20 mouse cellular contexts compared by ENCODE assay signal in the genomic region with DNA sequence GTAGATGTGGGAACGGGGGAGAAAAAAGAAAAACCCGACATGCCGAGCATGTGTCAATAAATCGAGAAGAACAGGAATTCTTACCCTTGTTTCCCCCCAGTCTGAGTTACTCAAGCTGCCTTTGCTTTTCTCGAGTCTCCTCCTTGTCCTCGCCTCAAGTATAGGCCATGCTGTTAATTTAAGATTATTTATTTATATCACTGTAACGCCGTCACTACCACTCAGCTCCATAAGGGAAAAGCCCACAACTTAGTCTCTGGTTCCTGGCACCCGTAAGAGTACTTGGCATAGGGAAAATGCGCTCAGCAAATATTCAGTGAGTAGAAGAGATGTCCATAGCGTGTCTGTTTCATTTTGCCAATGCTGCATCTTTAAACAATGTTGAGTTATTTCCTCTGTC. TPM values are rescaled to one million over a fixed set of nuclear protein-coding genes. Genes with fewer than 3 reads are reported as not detected.
DNase-seq lines count a peak whose midpoint lies in the region; ATAC-seq and TF ChIP-seq lines count a peak whose summit lies in the region.
"Had no signal": no experiment of that assay in that cellular context is flagged by ENCODE, and none has a peak within 500 bp of the region (broad histone marks: within the 10 kb centered on the region; RNA-seq: fewer than 3 reads in every experiment).

No protein-coding gene starts in this region.

- no peaks in the 10 kb centered on the region for H3K27me3 ChIP-seq in forebrain, embryonic 15.5 days
- H3K27me3 ChIP-seq in forebrain, embryonic 10.5 days (ENCODE audit: poor library complexity, severe bottlenecking): no peaks in the 10 kb centered on the region
- H3K27me3 ChIP-seq in myocyte (ENCODE audit: control insufficient read depth, insufficient read depth, insufficient read length): no peaks in the 10 kb centered on the region
- H3K27me3 ChIP-seq: embryonic facial prominence, embryonic 12.5 days; intestine, embryonic 15.5 days; liver, embryonic 13.5 days; megakaryocyte, embryonic 14.5 days; midbrain, embryonic 13.5 days had no signal

- H3K79me2 ChIP-seq in myocyte (ENCODE audit: control insufficient read depth, insufficient read depth): peaks cover 14% of the 10 kb centered on the region

- no peak overlapping the region for H3ac ChIP-seq in myocyte (ENCODE audit: control insufficient read depth, insufficient read length)

- 0 out of 2 replicates have a peak, but pooled peaks cover 3% of the 10 kb centered on the region for H3K36me3 ChIP-seq in forebrain, embryonic 15.5 days
- H3K36me3 ChIP-seq in forebrain, embryonic 10.5 days (replicated peaks): peaks cover 83% of the 10 kb centered on the region
- no peaks in the 10 kb centered on the region for H3K36me3 ChIP-seq in myocyte (ENCODE audit: control insufficient read depth, insufficient read depth)
- H3K36me3 ChIP-seq: embryonic facial prominence, embryonic 12.5 days; heart, embryonic 10.5 days; intestine, embryonic 15.5 days; liver, embryonic 13.5 days had no signal

- H3K4me3 ChIP-seq in forebrain, embryonic 15.5 days: no peak overlapping the region
- H3K4me3 ChIP-seq in forebrain, embryonic 10.5 days: no peak overlapping the region
- H3K4me3 ChIP-seq in left cerebral cortex, adult 2 months: no peak overlapping the region
- H3K4me3 ChIP-seq in myocyte: no peak overlapping the region
- H3K4me3 ChIP-seq: embryonic facial prominence, embryonic 12.5 days; heart, embryonic 10.5 days; intestine, embryonic 15.5 days; liver, embryonic 13.5 days; megakaryocyte, embryonic 14.5 days; midbrain, embryonic 13.5 days had no signal

- peak; percentile 45 for ATAC-seq in forebrain, embryonic 15.5 days (replicated peaks)
- ATAC-seq: intestine, embryonic 15.5 days; midbrain, embryonic 13.5 days had no signal

- no peak for TF ChIP-seq POLR2A in brain, embryonic 14.5 days (IDR thresholded peaks at IDR 0.05; ENCODE audit: borderline replicate concordance, extremely low read depth, insufficient read depth, insufficient read length, poor library complexity, severe bottlenecking)
- no peak for TF ChIP-seq POLR2A in myocyte (IDR thresholded peaks at IDR 0.05; ENCODE audit: insufficient read length, low read depth)

- TF ChIP-seq CTCF in left cerebral cortex, adult 2 months (IDR thresholded peaks at IDR 0.05): no peak; the same call in 1 of the 2 replicates
- no peak for TF ChIP-seq CTCF in brain, embryonic 14.5 days (IDR thresholded peaks at IDR 0.05; ENCODE audit: borderline replicate concordance, extremely low read depth, insufficient read depth, insufficient read length)

- no peaks in the 10 kb centered on the region for H3K9me3 ChIP-seq in forebrain, embryonic 15.5 days
- no peaks in the 10 kb centered on the region for H3K9me3 ChIP-seq in forebrain, embryonic 10.5 days
- H3K9me3 ChIP-seq: embryonic facial prominence, embryonic 12.5 days; heart, embryonic 10.5 days; intestine, embryonic 15.5 days; liver, embryonic 13.5 days; midbrain, embryonic 13.5 days had no signal

- no peak for DNase-seq in forebrain, embryonic 10.5 days (ENCODE audit: extremely low spot score, low spot score)
- no peak for DNase-seq in left cerebral cortex, adult 2 months (ENCODE audit: extremely low spot score in 1 of 2, low spot score in 2 of 2)
- DNase-seq in left cerebral cortex, adult 11 months (ENCODE audit: low spot score): no peak
- peak; percentile 50 for DNase-seq in brain, embryonic 14.5 days (ENCODE audit: low read depth)
- DNase-seq in thymus, postnatal 4 days: no peak
- DNase-seq: adrenal gland, postnatal 36 days; kidney, adult 8-10 months; kidney, postnatal 14 days; liver, embryonic 13.5 days; lung, adult 2 months; lung, postnatal 14 days had no signal

- no peak overlapping the region for H3K9ac ChIP-seq in forebrain, embryonic 15.5 days (replicated peaks)
- H3K9ac ChIP-seq: embryonic facial prominence, embryonic 12.5 days; intestine, embryonic 15.5 days; liver, embryonic 13.5 days; midbrain, embryonic 13.5 days had no signal

- H3K27ac ChIP-seq in forebrain, embryonic 15.5 days (replicated peaks): peak overlapping the region; percentile 77
- H3K27ac ChIP-seq in forebrain, embryonic 10.5 days: no peak overlapping the region
- 0 out of 2 replicates have a peak overlapping the region, but pooled peaks have one; percentile 19 for H3K27ac ChIP-seq in left cerebral cortex, adult 2 months
- H3K27ac ChIP-seq: embryonic facial prominence, embryonic 12.5 days; heart, embryonic 10.5 days; intestine, embryonic 15.5 days; liver, embryonic 13.5 days; midbrain, embryonic 13.5 days; stomach, postnatal 0 days had no signal

- intact Hi-C loops in left cerebral cortex, adult 2 months (cut with DNase I): loop anchor here (10.0 kb wide), 1 partner anchor 296 kb away; no protein-coding TSS in a partner anchor

- peaks cover 23% of the 10 kb centered on the region for H3K4me1 ChIP-seq in forebrain, embryonic 15.5 days
- peaks cover 5% of the 10 kb centered on the region; the same call in 1 of the 2 replicates for H3K4me1 ChIP-seq in forebrain, embryonic 10.5 days
- H3K4me1 ChIP-seq: embryonic facial prominence, embryonic 12.5 days; heart, embryonic 10.5 days; intestine, embryonic 15.5 days; liver, embryonic 13.5 days; megakaryocyte, embryonic 14.5 days had no signal

- no peak overlapping the region for H3K4me2 ChIP-seq in forebrain, embryonic 15.5 days (replicated peaks)
- peak overlapping the region; percentile 3 for H3K4me2 ChIP-seq in myocyte (ENCODE audit: low read depth)
- H3K4me2 ChIP-seq: embryonic facial prominence, embryonic 12.5 days; intestine, embryonic 15.5 days; liver, embryonic 13.5 days; midbrain, embryonic 13.5 days had no signal

- WGBS in forebrain, embryonic 15.5 days: 72% methylated on average over 11 of the region's 11 CpGs
- 95% methylated on average over 11 of the region's 11 CpGs for WGBS in forebrain, embryonic 10.5 days

TF ChIP-seq in myocyte, 11 proteins besides CTCF, POLR2A, EP300 and RAD21:
- no peak for TF ChIP-seq MYOD1 (IDR thresholded peaks at IDR 0.05; ENCODE audit: control insufficient read depth in 1 of 3, insufficient read length in 2 of 3, low read depth in 2 of 3)
- TF ChIP-seq MAX (IDR thresholded peaks at IDR 0.05; ENCODE audit: low read depth): no peak
- TF ChIP-seq TCF3 (IDR thresholded peaks at IDR 0.05; ENCODE audit: insufficient read length, low read depth): no peak
- TF ChIP-seq REST (IDR thresholded peaks at IDR 0.05; ENCODE audit: insufficient read depth, insufficient read length): no peak
- TF ChIP-seq SRF (IDR thresholded peaks at IDR 0.05; ENCODE audit: control insufficient read depth, insufficient read length, low read depth): no peak
- TF ChIP-seq USF1 (IDR thresholded peaks at IDR 0.05; ENCODE audit: low read depth): no peak
- TF ChIP-seq MYOG (IDR thresholded peaks at IDR 0.05; ENCODE audit: control insufficient read depth in 1 of 3, insufficient read depth in 1 of 3, insufficient read length in 2 of 3, low read depth in 2 of 3): no peak
- TF ChIP-seq E2F4 (IDR thresholded peaks at IDR 0.05; ENCODE audit: insufficient read depth): no peak
- no peak for TF ChIP-seq TCF12 (IDR thresholded peaks at IDR 0.05; ENCODE audit: insufficient read depth, poor library complexity, severe bottlenecking)
- no peak for TF ChIP-seq CEBPB (IDR thresholded peaks at IDR 0.05; ENCODE audit: insufficient read depth, poor library complexity, severe bottlenecking)
- no peak for TF ChIP-seq POLR2AphosphoS2 (IDR thresholded peaks at IDR 0.05; ENCODE audit: insufficient read length, low read depth)

RNA-seq across cellular contexts. Expression of a gene that starts 11.7 kb away (rescaled TPM):
- polyA plus RNA-seq in forebrain, embryonic 15.5 days (2015; fragmentation: Nextera tagmentation; extraction: Ambion mirVana): 36.2 and 41.5 TPM in 2 replicates
- 147 and 152 TPM in 2 replicates for polyA plus RNA-seq in forebrain, embryonic 10.5 days (2016; fragmentation: Nextera tagmentation; extraction: Ambion mirVana)
- 10 to 100 TPM; 49.7 to 52.7 TPM for total RNA-seq in left cerebral cortex, adult 2 months (2021)
- 57.1 and 79.2 TPM in 2 replicates for polyA plus RNA-seq in brain, embryonic 14.5 days (2012; rRNA removed)
- polyA plus RNA-seq in myocyte (2012; fragmentation: generic; extraction: Trizol): 42.7 TPM
- total RNA-seq: hematopoietic stem cell, adult 5-6 weeks had no signal
